Mouse (Mus musculus): ENCODE measurements around the gene Acss2.

Acss2 gene

GRCm38 (mm10) chr2:155517455-155518423 is at the start of gene Acss2, which contains the start of gene Ggt7:
Gene Acss2, plus strand, starts transcription at chr2:155517948.
Gene Ggt7, minus strand, starts transcription at chr2:155518237.
- DNase-seq (ENCODE audit: low read depth, low spot score), result peak; percentile 95

- peak; percentile 20 for DNase-seq (ENCODE audit: low read depth, low spot score)
Observed at GRCm38 (mm10) chr2:155472671-155473569, 44.8 kb upstream of the Acss2 start.

- DNase-seq (ENCODE audit: low read depth, low spot score), result peak; percentile 55
Observed at GRCm38 (mm10) chr2:155473570-155474088, 44.1 kb upstream of the Acss2 start, which contains the start of gene Ncoa6. Gene Ncoa6, minus strand, starts transcription at chr2:155473894.

- peak; percentile 46 for DNase-seq (ENCODE audit: low read depth, low spot score)
Observed at GRCm38 (mm10) chr2:155482021-155482420, 35.7 kb upstream of the Acss2 start.

- no peak for DNase-seq (ENCODE audit: low read depth, low spot score)
Observed at GRCm38 (mm10) chr2:155490998-155491397, 26.8 kb upstream of the Acss2 start.

GRCm38 (mm10) chr2:155502596-155502995 is 15.2 kb upstream of the Acss2 start:
- no peak for DNase-seq (ENCODE audit: low read depth, low spot score)

- DNase-seq (ENCODE audit: low read depth, low spot score), result no peak
Observed at GRCm38 (mm10) chr2:155504440-155505355, 13.1 kb upstream of the Acss2 start.

- DNase-seq (ENCODE audit: low read depth, low spot score), result no peak
Observed at GRCm38 (mm10) chr2:155505811-155506210, 11.9 kb upstream of the Acss2 start.

GRCm38 (mm10) chr2:155507721-155508470 is 9.9 kb upstream of the Acss2 start:
- DNase-seq (ENCODE audit: low read depth, low spot score), result no peak

GRCm38 (mm10) chr2:155512479-155512878 is 5.3 kb upstream of the Acss2 start:
- DNase-seq (ENCODE audit: low read depth, low spot score), result peak; percentile 32

- no peak for DNase-seq (ENCODE audit: low read depth, low spot score)
Observed at GRCm38 (mm10) chr2:155513543-155513942, 4.2 kb upstream of the Acss2 start.

- no peak for DNase-seq (ENCODE audit: low read depth, low spot score)
Observed at GRCm38 (mm10) chr2:155514666-155515065, 3.1 kb upstream of the Acss2 start.

GRCm38 (mm10) chr2:155515941-155516340 is 1.8 kb upstream of the Acss2 start:
- peak; percentile 42 for DNase-seq (ENCODE audit: low read depth, low spot score)

GRCm38 (mm10) chr2:155518531-155519270 is 953 bp downstream of the Acss2 start:
- DNase-seq (ENCODE audit: low read depth, low spot score), result no peak

GRCm38 (mm10) chr2:155523706-155524105 is 6.0 kb downstream of the Acss2 start:
- no peak for DNase-seq (ENCODE audit: low read depth, low spot score)

GRCm38 (mm10) chr2:155524378-155524777 is 6.6 kb downstream of the Acss2 start:
- DNase-seq (ENCODE audit: low read depth, low spot score), result no peak

GRCm38 (mm10) chr2:155527367-155527766 is 9.6 kb downstream of the Acss2 start:
- no peak for DNase-seq (ENCODE audit: low read depth, low spot score)

GRCm38 (mm10) chr2:155536292-155536691 is 18.5 kb downstream of the Acss2 start:
- DNase-seq (ENCODE audit: low read depth, low spot score), result no peak

GRCm38 (mm10) chr2:155537761-155538462 is 20.2 kb downstream of the Acss2 start:
- DNase-seq (ENCODE audit: low read depth, low spot score), result no peak

All from embryo, embryonic 11.5 days (tissue).